22 mouse cellular contexts compared by ENCODE assay signal in the genomic region with DNA sequence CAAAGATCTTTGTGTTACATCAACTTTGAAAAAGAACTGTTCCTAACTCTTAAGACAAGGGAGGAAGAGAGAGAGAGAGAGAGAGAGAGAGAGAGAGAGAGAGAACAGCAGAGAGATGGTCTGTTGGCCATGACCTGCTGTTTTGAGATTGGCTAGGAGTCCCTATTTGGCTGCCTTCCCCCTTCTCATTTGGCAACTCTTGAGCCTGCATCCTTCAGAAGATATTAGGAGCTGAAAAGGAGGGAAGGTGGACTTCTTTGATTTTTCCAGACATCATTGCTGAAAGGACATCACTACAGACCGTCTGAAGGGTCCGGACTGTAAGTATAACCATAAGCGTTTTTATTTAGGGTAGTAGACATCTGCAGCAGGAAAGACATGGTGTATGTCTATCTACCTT. TPM values are rescaled to one million over a fixed set of nuclear protein-coding genes. Genes with fewer than 3 reads are reported as not detected.
A peak's percentile ranks its signal among the peaks of the same experiment; 100 is the strongest.
DNase-seq lines count a peak whose midpoint lies in the region; ATAC-seq and TF ChIP-seq lines count a peak whose summit lies in the region.
"Had no signal": no experiment of that assay in that cellular context is flagged by ENCODE, and none has a peak within 500 bp of the region (broad histone marks: within the 10 kb centered on the region; RNA-seq: fewer than 3 reads in every experiment).

No protein-coding gene starts in this region.

- DNase-seq in cerebellum, postnatal 4 days (ENCODE audit: low spot score in 2 of 2) = no peak
- DNase-seq in cerebellum, adult 9-10 months = peak; percentile 90
- DNase-seq in cerebellum, postnatal 25 days = peak; percentile 72 to 79
- DNase-seq in T-cell, adult 2 months (ENCODE audit: low spot score) = no peak
- DNase-seq in midbrain, postnatal 0 days (ENCODE audit: low spot score) = no peak
- DNase-seq: adrenal gland, postnatal 10 days; B cell, adult 2 months; gastrocnemius, postnatal 14 days; heart, adult 11 months; heart, postnatal 36 days; kidney, adult 8-10 months had no signal

- 89% methylated on average over 3 of the region's 3 CpGs for WGBS in midbrain, postnatal 0 days
- WGBS in midbrain, embryonic 16.5 days = 96% methylated on average over 3 of the region's 3 CpGs

- H3K4me2 ChIP-seq in midbrain, postnatal 0 days (ENCODE audit: low read depth, low read length, poor library complexity, severe bottlenecking) = no peak overlapping the region
- no peak overlapping the region for H3K4me2 ChIP-seq in midbrain, embryonic 16.5 days (ENCODE audit: low read length)
- H3K4me2 ChIP-seq: embryonic facial prominence, embryonic 13.5 days; forebrain, embryonic 12.5 days; heart, embryonic 13.5 days; hindbrain, embryonic 15.5 days had no signal

- no peak overlapping the region for H3K27ac ChIP-seq in midbrain, postnatal 0 days (ENCODE audit: low read depth, low read length)
- no peak overlapping the region for H3K27ac ChIP-seq in midbrain, embryonic 16.5 days (ENCODE audit: low read length)
- H3K27ac ChIP-seq: embryonic facial prominence, embryonic 13.5 days; forebrain, embryonic 12.5 days; heart, embryonic 13.5 days; hindbrain, embryonic 15.5 days had no signal

- no peak overlapping the region for H3K4me3 ChIP-seq in midbrain, postnatal 0 days (ENCODE audit: low read depth, low read length)
- no peak overlapping the region for H3K4me3 ChIP-seq in midbrain, embryonic 16.5 days (ENCODE audit: low read depth, low read length)
- H3K4me3 ChIP-seq: embryonic facial prominence, embryonic 13.5 days; forebrain, embryonic 12.5 days; heart, embryonic 13.5 days; hindbrain, embryonic 15.5 days had no signal

- H3K36me3 ChIP-seq in midbrain, postnatal 0 days (ENCODE audit: insufficient read depth, low read length) = no peaks in the 10 kb centered on the region
- no peaks in the 10 kb centered on the region for H3K36me3 ChIP-seq in midbrain, embryonic 16.5 days (ENCODE audit: control insufficient read depth, insufficient read depth, low read length)
- H3K36me3 ChIP-seq: embryonic facial prominence, embryonic 13.5 days; forebrain, embryonic 12.5 days; G1E; heart, embryonic 13.5 days; hindbrain, embryonic 15.5 days had no signal

- no peak overlapping the region for H3K9ac ChIP-seq in midbrain, postnatal 0 days (replicated peaks; ENCODE audit: low read length, poor library complexity, severe bottlenecking)
- H3K9ac ChIP-seq in midbrain, embryonic 16.5 days (ENCODE audit: low read depth, low read length) = no peak overlapping the region
- H3K9ac ChIP-seq: embryonic facial prominence, embryonic 13.5 days; forebrain, embryonic 12.5 days; heart, embryonic 13.5 days; hindbrain, embryonic 15.5 days had no signal

- peak; percentile 56; the same call in 1 of the 2 replicates for ATAC-seq in cerebellum, adult (ENCODE audit: insufficient number of reproducible peaks, low FRiP score, low TSS enrichment)
- no peak for ATAC-seq in midbrain, postnatal 0 days (ENCODE audit: low FRiP score)
- no peak for ATAC-seq in midbrain, embryonic 16.5 days
- ATAC-seq: CD4-positive, CD25-positive, alpha-beta regulatory T cell, adult 4 months; forebrain, embryonic 16.5 days; inflammation-experienced regulatory T-cells, adult 6 months; intestine, postnatal 0 days had no signal

- no peaks in the 10 kb centered on the region for H3K27me3 ChIP-seq in midbrain, postnatal 0 days (ENCODE audit: insufficient read depth, low read length)
- H3K27me3 ChIP-seq in midbrain, embryonic 16.5 days (ENCODE audit: control insufficient read depth, insufficient read depth, low read depth, low read length) = no peaks in the 10 kb centered on the region
- H3K27me3 ChIP-seq: embryonic facial prominence, embryonic 13.5 days; forebrain, embryonic 12.5 days; hindbrain, embryonic 15.5 days had no signal

- H3K9me3 ChIP-seq in midbrain, postnatal 0 days (ENCODE audit: low read length) = no peaks in the 10 kb centered on the region
- H3K9me3 ChIP-seq in midbrain, embryonic 16.5 days (replicated peaks; ENCODE audit: control insufficient read depth, low read length, poor library complexity, severe bottlenecking) = no peaks in the 10 kb centered on the region
- H3K9me3 ChIP-seq: embryonic facial prominence, embryonic 13.5 days; forebrain, embryonic 12.5 days; G1E; heart, embryonic 13.5 days; hindbrain, embryonic 15.5 days had no signal

- TF ChIP-seq CTCF in midbrain, postnatal 0 days (IDR thresholded peaks at IDR 0.05) = no peak

- no peaks in the 10 kb centered on the region for H3K4me1 ChIP-seq in midbrain, postnatal 0 days (ENCODE audit: insufficient read depth, low read length)
- H3K4me1 ChIP-seq in midbrain, embryonic 16.5 days (ENCODE audit: control insufficient read depth, insufficient read depth, low read length) = no peaks in the 10 kb centered on the region
- H3K4me1 ChIP-seq: forebrain, embryonic 12.5 days; hindbrain, embryonic 15.5 days had no signal

RNA-seq across cellular contexts. Expression of gene Dck, which starts 28.9 kb away (rescaled TPM):
- 25.6 and 29.9 TPM in 2 replicates for total RNA-seq in midbrain, postnatal 0 days (2014; rRNA removed)
- polyA plus RNA-seq in midbrain, postnatal 0 days (2015; fragmentation: Nextera tagmentation; extraction: Ambion mirVana) = 24.6 and 26.6 TPM in 2 replicates
- polyA plus RNA-seq in midbrain, embryonic 16.5 days (2015; fragmentation: Nextera tagmentation; extraction: Ambion mirVana) = 43.6 and 48.8 TPM in 2 replicates

Comparison
In these comparisons a context has a peak if more than half of its experiments do, and no peak if none do; other contexts are left out.
1. DNase-seq: peak in cerebellum, adult 9-10 months (single experiment) and cerebellum, postnatal 25 days (2 of 2); none in cerebellum, postnatal 4 days (0 of 2), T-cell, adult 2 months (single experiment) and midbrain, postnatal 0 days (single experiment).